In genomic region chr12:87442177-87443114, GRCm38 (mm10) we compare ENCODE assay signal across 9 mouse cellular contexts. TPM values are rescaled to one million over a fixed set of nuclear protein-coding genes. Genes with fewer than 3 reads are reported as not detected.
DNase-seq lines count a peak whose midpoint lies in the region; ATAC-seq and TF ChIP-seq lines count a peak whose summit lies in the region.
"Had no signal": no experiment of that assay in that cellular context is flagged by ENCODE, and none has a peak within 500 bp of the region (broad histone marks: within the 10 kb centered on the region; RNA-seq: fewer than 3 reads in every experiment).

No protein-coding gene starts in this region.

- 14% methylated on average over 12 of the region's 12 CpGs for whole genome bisulfite sequencing in intestine, postnatal 0 days
- 36% methylated on average over 12 of the region's 12 CpGs for WGBS in neural tube, embryonic 12.5 days

- peaks cover 30% of the 10 kb centered on the region for H3K4me1 ChIP-seq in erythroblast, embryonic 14.5 days (ENCODE audit: control insufficient read depth)
- 0 out of 2 replicates have a peak, but pooled peaks cover 4% of the 10 kb centered on the region for H3K4me1 ChIP-seq in intestine, postnatal 0 days (replicated peaks; ENCODE audit: control insufficient read depth, insufficient read depth, low read length)
- peaks cover 17% of the 10 kb centered on the region for H3K4me1 ChIP-seq in neural tube, embryonic 12.5 days

- no peaks in the 10 kb centered on the region for H3K27me3 ChIP-seq in erythroblast, embryonic 14.5 days (ENCODE audit: control insufficient read depth)
- H3K27me3 ChIP-seq in intestine, postnatal 0 days (replicated peaks; ENCODE audit: control insufficient read depth, insufficient read depth, low read length) = no peaks in the 10 kb centered on the region
- no peaks in the 10 kb centered on the region for H3K27me3 ChIP-seq in neural tube, embryonic 12.5 days (replicated peaks)
- H3K27me3 ChIP-seq: Patski had no signal

- H3K4me3 ChIP-seq in erythroblast, embryonic 14.5 days (replicated peaks) = peak overlapping the region; percentile 78
- H3K4me3 ChIP-seq in intestine, postnatal 0 days (ENCODE audit: low read depth, low read length) = peak overlapping the region; percentile 100
- peak overlapping the region; percentile 98 for H3K4me3 ChIP-seq in neural tube, embryonic 12.5 days

- H3K27ac ChIP-seq in intestine, postnatal 0 days (ENCODE audit: low read depth, low read length) = peak overlapping the region; percentile 81; the same call in 1 of the 2 replicates
- H3K27ac ChIP-seq in neural tube, embryonic 12.5 days = no peak overlapping the region

- peak overlapping the region; percentile 79 for H3K4me2 ChIP-seq in intestine, postnatal 0 days (replicated peaks; ENCODE audit: low read depth)
- H3K4me2 ChIP-seq in neural tube, embryonic 12.5 days (replicated peaks) = peak overlapping the region; percentile 67

- no peak for ATAC-seq in erythroblast, adult 5-6 weeks (replicated peaks; ENCODE audit: low FRiP score, poor library complexity, severe bottlenecking)
- no peak for ATAC-seq in intestine, postnatal 0 days
- ATAC-seq in neural tube, embryonic 12.5 days (ENCODE audit: low FRiP score, low read depth) = no peak

- no peak for TF ChIP-seq CTCF in intestine, postnatal 0 days (IDR thresholded peaks at IDR 0.05; ENCODE audit: low read depth)

- DNase-seq in 3134 (ENCODE audit: extremely low read depth, insufficient read length, low spot score) = peak; percentile 31
- peak; percentile 53 for DNase-seq in embryo, embryonic 11 days
- DNase-seq in gastrocnemius, adult 18-20 months (ENCODE audit: low spot score) = no peak
- no peak for DNase-seq in urinary bladder, adult 18-20 months (ENCODE audit: low spot score in 2 of 2)

- no peaks in the 10 kb centered on the region for H3K9me3 ChIP-seq in erythroblast, embryonic 14.5 days (ENCODE audit: control insufficient read depth, low read length)
- H3K9me3 ChIP-seq in intestine, postnatal 0 days (ENCODE audit: control insufficient read depth) = no peaks in the 10 kb centered on the region
- H3K9me3 ChIP-seq in neural tube, embryonic 12.5 days = no peaks in the 10 kb centered on the region

- H3K36me3 ChIP-seq in erythroblast, embryonic 14.5 days (ENCODE audit: control insufficient read depth) = peaks cover 59% of the 10 kb centered on the region
- H3K36me3 ChIP-seq in intestine, postnatal 0 days (ENCODE audit: control insufficient read depth, insufficient read depth) = peaks cover 38% of the 10 kb centered on the region
- peaks cover 38% of the 10 kb centered on the region for H3K36me3 ChIP-seq in neural tube, embryonic 12.5 days

- H3K9ac ChIP-seq in intestine, postnatal 0 days (ENCODE audit: low read depth, low read length) = peak overlapping the region; percentile 89
- peak overlapping the region; percentile 91 for H3K9ac ChIP-seq in neural tube, embryonic 12.5 days

RNA-seq across cellular contexts. Expression of gene Slirp, which starts 1.2 kb away (rescaled TPM):
- 0.18 TPM in 1 of 2 replicates, not detected in the other for polyA plus RNA-seq in erythroblast, embryonic 14.5 days (2012)
- 15.5 and 27.3 TPM in 2 replicates for total RNA-seq in erythroblast, adult 5-6 weeks (2015; ENCODE audit: low replicate concordance)
- total RNA-seq in erythroblast, adult 5-6 weeks (2017; ENCODE audit: low replicate concordance) = 0.85 and 21.6 TPM in 2 replicates
- 250 and 272 TPM in 2 replicates for polyA plus RNA-seq in intestine, postnatal 0 days (2015; fragmentation: Nextera tagmentation; extraction: Ambion mirVana)
- polyA plus RNA-seq in neural tube, embryonic 12.5 days (2016; fragmentation: Nextera tagmentation; extraction: Ambion mirVana) = 243 and 264 TPM in 2 replicates
- total RNA-seq in gastrocnemius, adult 18-20 months (2021) = 100 to 1,000 TPM; 159 to 162 TPM

RNA-seq across cellular contexts. Expression of gene Alkbh1, which starts 1.4 kb away (rescaled TPM):
- polyA plus RNA-seq in erythroblast, embryonic 14.5 days (2012) = 3.9 and 4.8 TPM in 2 replicates
- 6.1 and 7.5 TPM in 2 replicates for total RNA-seq in erythroblast, adult 5-6 weeks (2015; ENCODE audit: low replicate concordance)
- total RNA-seq in erythroblast, adult 5-6 weeks (2017; ENCODE audit: low replicate concordance) = 9.8 and 15.7 TPM in 2 replicates
- 13.6 and 21.9 TPM in 2 replicates for polyA plus RNA-seq in intestine, postnatal 0 days (2015; fragmentation: Nextera tagmentation; extraction: Ambion mirVana)
- polyA plus RNA-seq in neural tube, embryonic 12.5 days (2016; fragmentation: Nextera tagmentation; extraction: Ambion mirVana) = 53.2 and 60.3 TPM in 2 replicates
- 1 to 10 TPM; 4.1 to 5.5 TPM for total RNA-seq in gastrocnemius, adult 18-20 months (2021)

RNA-seq across cellular contexts. Expression of gene Snw1, which starts 29.6 kb away (rescaled TPM):
- polyA plus RNA-seq in erythroblast, embryonic 14.5 days (2012) = 2.1 and 2.5 TPM in 2 replicates
- 12.1 and 13.8 TPM in 2 replicates for total RNA-seq in erythroblast, adult 5-6 weeks (2015; ENCODE audit: low replicate concordance)
- total RNA-seq in erythroblast, adult 5-6 weeks (2017; ENCODE audit: low replicate concordance) = 36.2 and 38.6 TPM in 2 replicates
- 66.9 and 70.7 TPM in 2 replicates for polyA plus RNA-seq in intestine, postnatal 0 days (2015; fragmentation: Nextera tagmentation; extraction: Ambion mirVana)
- 133 and 137 TPM in 2 replicates for polyA plus RNA-seq in neural tube, embryonic 12.5 days (2016; fragmentation: Nextera tagmentation; extraction: Ambion mirVana)
- 10 to 100 TPM; 48.5 to 49.7 TPM for total RNA-seq in gastrocnemius, adult 18-20 months (2021)

RNA-seq across cellular contexts. Expression of gene Gm5788, which starts 52.1 kb away (rescaled TPM):
- polyA plus RNA-seq in erythroblast, embryonic 14.5 days (2012) = not detected in 2 replicates
- total RNA-seq in erythroblast, adult 5-6 weeks (2015; ENCODE audit: low replicate concordance) = not detected in 2 replicates
- total RNA-seq in erythroblast, adult 5-6 weeks (2017; ENCODE audit: low replicate concordance) = not detected in 2 replicates
- not detected in 2 replicates for polyA plus RNA-seq in intestine, postnatal 0 days (2015; fragmentation: Nextera tagmentation; extraction: Ambion mirVana)
- polyA plus RNA-seq in neural tube, embryonic 12.5 days (2016; fragmentation: Nextera tagmentation; extraction: Ambion mirVana) = not detected in 2 replicates
- total RNA-seq in gastrocnemius, adult 18-20 months (2021) = not detected
- polyA plus RNA-seq: Patski had no signal

RNA-seq across cellular contexts. Expression of gene Sptlc2, which starts 54.3 kb away (rescaled TPM):
- polyA plus RNA-seq in erythroblast, embryonic 14.5 days (2012) = 0.29 and 0.80 TPM in 2 replicates
- total RNA-seq in erythroblast, adult 5-6 weeks (2015; ENCODE audit: low replicate concordance) = 43.7 and 57.3 TPM in 2 replicates
- 33.7 and 61.5 TPM in 2 replicates for total RNA-seq in erythroblast, adult 5-6 weeks (2017; ENCODE audit: low replicate concordance)
- 186 and 199 TPM in 2 replicates for polyA plus RNA-seq in intestine, postnatal 0 days (2015; fragmentation: Nextera tagmentation; extraction: Ambion mirVana)
- 65.0 and 66.3 TPM in 2 replicates for polyA plus RNA-seq in neural tube, embryonic 12.5 days (2016; fragmentation: Nextera tagmentation; extraction: Ambion mirVana)
- 1 to 10 TPM; 7.9 to 10.0 TPM for total RNA-seq in gastrocnemius, adult 18-20 months (2021)

Comparison
In these comparisons a context has a peak if more than half of its experiments do, and no peak if none do; other contexts are left out.
1. DNase-seq: peak in 3134 (single experiment) and embryo, embryonic 11 days (single experiment); none in gastrocnemius, adult 18-20 months (single experiment) and urinary bladder, adult 18-20 months (0 of 2).
2. RNA of gene Slirp, which starts 1.2 kb away (polyA plus RNA-seq): 250 to 272 TPM in intestine, postnatal 0 days and 243 to 264 TPM in neural tube, embryonic 12.5 days; 0.18 TPM in erythroblast, embryonic 14.5 days; every median in the first group is over 100 times any median in the second.
3. RNA of gene Snw1, which starts 29.6 kb away (polyA plus RNA-seq): 133 to 137 TPM in neural tube, embryonic 12.5 days and 66.9 to 70.7 TPM in intestine, postnatal 0 days; 2.1 to 2.5 TPM in erythroblast, embryonic 14.5 days; every median in the first group is over 10 times any median in the second.
4. Peak in every context shown above with its lines, with median percentiles within 50 percentile points of each other: H3K4me3 ChIP-seq.